Mouse (Mus musculus): Measurements from ENCODE around the gene Gpr119.

Gpr119 gene

GRCm38 (mm10) chrX:48674171-48674570 lies at the start of gene Gpr119:
Gene Gpr119, minus strand, starts transcription at chrX:48674478.
- DNase-seq (ENCODE audit: low spot score), result peak; percentile 67

GRCm38 (mm10) chrX:48712846-48713245 lies 38.6 kb upstream of the Gpr119 start:
- DNase-seq (ENCODE audit: low spot score), result no peak

GRCm38 (mm10) chrX:48709701-48710100 lies 35.4 kb upstream of the Gpr119 start:
- no peak for DNase-seq (ENCODE audit: low spot score)

- peak; percentile 89 for DNase-seq (ENCODE audit: low spot score)
Observed at GRCm38 (mm10) chrX:48694864-48695371, 20.6 kb upstream of the Gpr119 start, which contains the start of gene Rbmx2. Gene Rbmx2, plus strand, starts transcription at chrX:48695004.

- no peak for DNase-seq (ENCODE audit: low spot score)
Observed at GRCm38 (mm10) chrX:48694460-48694859, 20.2 kb upstream of the Gpr119 start.

GRCm38 (mm10) chrX:48683857-48684256 lies 9.6 kb upstream of the Gpr119 start:
- no peak for DNase-seq (ENCODE audit: low spot score)

GRCm38 (mm10) chrX:48683451-48683850 lies 9.2 kb upstream of the Gpr119 start:
- peak; percentile 38 for DNase-seq (ENCODE audit: low spot score)

GRCm38 (mm10) chrX:48671714-48672113 lies 2.6 kb downstream of the Gpr119 start:
- no peak for DNase-seq (ENCODE audit: low spot score)

GRCm38 (mm10) chrX:48669588-48669987 lies 4.7 kb downstream of the Gpr119 start:
- DNase-seq (ENCODE audit: low spot score), result no peak

GRCm38 (mm10) chrX:48666807-48667206 lies 7.5 kb downstream of the Gpr119 start:
- no peak for DNase-seq (ENCODE audit: low spot score)

- DNase-seq (ENCODE audit: low spot score), result no peak
Observed at GRCm38 (mm10) chrX:48644122-48644521, 30.2 kb downstream of the Gpr119 start.

- no peak for DNase-seq (ENCODE audit: low spot score)
Observed at GRCm38 (mm10) chrX:48637032-48637431, 37.2 kb downstream of the Gpr119 start.

- no peak for DNase-seq (ENCODE audit: low spot score)
Observed at GRCm38 (mm10) chrX:48624054-48624420, 50.2 kb downstream of the Gpr119 start.

- peak; percentile 80 for DNase-seq (ENCODE audit: low spot score)
Observed at GRCm38 (mm10) chrX:48623379-48624053, 50.8 kb downstream of the Gpr119 start, which contains the start of gene Slc25a14. Gene Slc25a14, plus strand, starts transcription at chrX:48623413.

GRCm38 (mm10) chrX:48623049-48623378 lies 51.3 kb downstream of the Gpr119 start:
- DNase-seq (ENCODE audit: low spot score), result no peak
